12 mouse cellular contexts compared by ENCODE assay signal in genomic region chr11:18745840-18746239, GRCm38 (mm10).
DNase-seq lines count a peak whose midpoint lies in the region; ATAC-seq and TF ChIP-seq lines count a peak whose summit lies in the region.
"Had no signal": no experiment of that assay in that cellular context is flagged by ENCODE, and none has a peak within 500 bp of the region (broad histone marks: within the 10 kb centered on the region; RNA-seq: fewer than 3 reads in every experiment).

No protein-coding gene starts in this region.

- intact Hi-C loops in gastrocnemius, postnatal 14 days (cut with DNase I; ENCODE audit: low total_unique reads) = no loop called here

- no peak overlapping the region for H3K27ac ChIP-seq in midbrain, embryonic 14.5 days (replicated peaks; ENCODE audit: low read depth, low read length)
- no peak overlapping the region for H3K27ac ChIP-seq in midbrain, postnatal 0 days (ENCODE audit: low read depth, low read length)
- H3K27ac ChIP-seq in liver, embryonic 16.5 days (ENCODE audit: low read length) = no peak overlapping the region
- no peak overlapping the region for H3K27ac ChIP-seq in forebrain, embryonic 15.5 days (replicated peaks)
- H3K27ac ChIP-seq: macrophage had no signal

- TF ChIP-seq CTCF in midbrain, postnatal 0 days (IDR thresholded peaks at IDR 0.05) = no peak

- H3K4me2 ChIP-seq in midbrain, embryonic 14.5 days (ENCODE audit: low read length) = no peak overlapping the region
- no peak overlapping the region for H3K4me2 ChIP-seq in midbrain, postnatal 0 days (ENCODE audit: low read depth, low read length, poor library complexity, severe bottlenecking)
- no peak overlapping the region for H3K4me2 ChIP-seq in liver, embryonic 16.5 days (ENCODE audit: low read depth, low read length)
- H3K4me2 ChIP-seq in forebrain, embryonic 15.5 days (replicated peaks) = no peak overlapping the region
- H3K4me2 ChIP-seq: heart, embryonic 11.5 days had no signal

- no peak overlapping the region for H3K9ac ChIP-seq in midbrain, embryonic 14.5 days (replicated peaks; ENCODE audit: low read length)
- H3K9ac ChIP-seq in midbrain, postnatal 0 days (replicated peaks; ENCODE audit: low read length, poor library complexity, severe bottlenecking) = no peak overlapping the region
- H3K9ac ChIP-seq in liver, embryonic 16.5 days (ENCODE audit: low read depth, low read length) = no peak overlapping the region
- no peak overlapping the region for H3K9ac ChIP-seq in forebrain, embryonic 15.5 days (replicated peaks)

- DNase-seq in heart, adult 11 months = peak; percentile 63
- no peak for DNase-seq in heart, adult 9 months (ENCODE audit: low spot score in 2 of 2)
- DNase-seq in midbrain, embryonic 14.5 days = peak; percentile 18
- no peak for DNase-seq in midbrain, postnatal 0 days (ENCODE audit: low spot score)
- DNase-seq in gastrocnemius, postnatal 14 days = no peak
- no peak for DNase-seq in spleen, postnatal 4 days (ENCODE audit: low spot score in 2 of 2)
- DNase-seq: thymus, adult 18-20 months had no signal

- no peaks in the 10 kb centered on the region for H3K27me3 ChIP-seq in midbrain, embryonic 14.5 days (ENCODE audit: control insufficient read depth, insufficient read depth, low read length)
- H3K27me3 ChIP-seq in midbrain, postnatal 0 days (ENCODE audit: insufficient read depth, low read length) = no peaks in the 10 kb centered on the region
- no peaks in the 10 kb centered on the region for H3K27me3 ChIP-seq in liver, embryonic 16.5 days (ENCODE audit: control insufficient read depth, insufficient read depth, low read depth, low read length)
- no peaks in the 10 kb centered on the region for H3K27me3 ChIP-seq in forebrain, embryonic 15.5 days

- H3K4me1 ChIP-seq in midbrain, embryonic 14.5 days (ENCODE audit: control insufficient read depth, insufficient read depth, low read length) = peaks cover 26% of the 10 kb centered on the region
- H3K4me1 ChIP-seq in midbrain, postnatal 0 days (ENCODE audit: insufficient read depth, low read length) = no peaks in the 10 kb centered on the region
- no peaks in the 10 kb centered on the region; the same call in 1 of the 2 replicates for H3K4me1 ChIP-seq in liver, embryonic 16.5 days (ENCODE audit: control insufficient read depth, low read depth, low read length)
- peaks cover 29% of the 10 kb centered on the region for H3K4me1 ChIP-seq in forebrain, embryonic 15.5 days

- no peak overlapping the region for H3K4me3 ChIP-seq in midbrain, embryonic 14.5 days (replicated peaks; ENCODE audit: low read depth, low read length)
- no peak overlapping the region for H3K4me3 ChIP-seq in midbrain, postnatal 0 days (ENCODE audit: low read depth, low read length)
- no peak overlapping the region for H3K4me3 ChIP-seq in liver, embryonic 16.5 days (ENCODE audit: low read depth, low read length)
- H3K4me3 ChIP-seq in forebrain, embryonic 15.5 days = no peak overlapping the region

- ATAC-seq in midbrain, embryonic 14.5 days (ENCODE audit: low FRiP score, low TSS enrichment) = no peak
- ATAC-seq in midbrain, postnatal 0 days (ENCODE audit: low FRiP score) = no peak
- peak; percentile 43; the same call in 1 of the 2 replicates for ATAC-seq in liver, embryonic 16.5 days (ENCODE audit: low read depth)
- ATAC-seq in forebrain, embryonic 15.5 days (replicated peaks) = no peak
- ATAC-seq: CD4-positive, CD25-positive, alpha-beta regulatory T cell, adult 4 months had no signal

- H3K36me3 ChIP-seq in midbrain, embryonic 14.5 days (ENCODE audit: control insufficient read depth, insufficient read depth, low read length) = no peaks in the 10 kb centered on the region
- H3K36me3 ChIP-seq in midbrain, postnatal 0 days (ENCODE audit: insufficient read depth, low read length) = no peaks in the 10 kb centered on the region
- no peaks in the 10 kb centered on the region for H3K36me3 ChIP-seq in liver, embryonic 16.5 days (ENCODE audit: control insufficient read depth, insufficient read depth)
- H3K36me3 ChIP-seq in forebrain, embryonic 15.5 days = no peaks in the 10 kb centered on the region

- WGBS in midbrain, embryonic 14.5 days = 68% methylated on average over 10 of the region's 10 CpGs
- 66% methylated on average over 10 of the region's 10 CpGs for WGBS in midbrain, postnatal 0 days
- 46% methylated on average over 10 of the region's 10 CpGs for WGBS in liver, embryonic 16.5 days (ENCODE audit: insufficient replicate concordance)
- 63% methylated on average over 10 of the region's 10 CpGs for WGBS in forebrain, embryonic 15.5 days

- H3K9me3 ChIP-seq in midbrain, embryonic 14.5 days (ENCODE audit: control insufficient read depth, low read length) = no peaks in the 10 kb centered on the region
- no peaks in the 10 kb centered on the region for H3K9me3 ChIP-seq in midbrain, postnatal 0 days (ENCODE audit: low read length)
- no peaks in the 10 kb centered on the region for H3K9me3 ChIP-seq in liver, embryonic 16.5 days (replicated peaks; ENCODE audit: control insufficient read depth, low read length)
- H3K9me3 ChIP-seq in forebrain, embryonic 15.5 days = no peaks in the 10 kb centered on the region

Comparison
In these comparisons a context has a peak if more than half of its experiments do, and no peak if none do; other contexts are left out.
1. DNase-seq: peak in heart, adult 11 months (single experiment) and midbrain, embryonic 14.5 days (single experiment); none in heart, adult 9 months (0 of 2), midbrain, postnatal 0 days (single experiment), gastrocnemius, postnatal 14 days (single experiment) and spleen, postnatal 4 days (0 of 2).